Comparison of ENCODE assay signal across 16 mouse cellular contexts in genomic region chr6:88301234-88301633, GRCm38 (mm10).
"Had no signal": no experiment of that assay in that cellular context is flagged by ENCODE, and none has a peak within 500 bp of the region (broad histone marks: within the 10 kb centered on the region; RNA-seq: fewer than 3 reads in every experiment).

No protein-coding gene starts in this region.

- H3K27me3 ChIP-seq: kidney, embryonic 15.5 days had no signal

- H3K9me3 ChIP-seq: kidney, embryonic 15.5 days; liver, embryonic 13.5 days; megakaryocyte, embryonic 14.5 days had no signal

- H3K4me3 ChIP-seq: kidney, embryonic 15.5 days; left cerebral cortex, adult 2 months; liver, embryonic 13.5 days; megakaryocyte, embryonic 14.5 days had no signal

- H3K4me2 ChIP-seq: kidney, embryonic 15.5 days; liver, embryonic 13.5 days; midbrain, embryonic 11.5 days had no signal

- ATAC-seq: lung, postnatal 0 days had no signal

- DNase-seq: kidney, postnatal 10 days; kidney, postnatal 36 days; layer of hippocampus, postnatal 36 days; liver, embryonic 13.5 days; lung, adult 2 months; lung, postnatal 36 days; midbrain, embryonic 14.5 days; thymus, adult 2 months; thymus, postnatal 14 days; thymus, postnatal 4 days had no signal

- H3K9ac ChIP-seq: kidney, embryonic 15.5 days; liver, embryonic 13.5 days had no signal

- H3K27ac ChIP-seq: kidney, embryonic 15.5 days; left cerebral cortex, adult 2 months; liver, embryonic 13.5 days; stomach, postnatal 0 days had no signal
